Mouse (Mus musculus) erythroid progenitor cell, adult 5-6 weeks (primary cell): ENCODE measurements around the gene Phactr1. TPM values are rescaled to one million over a fixed set of nuclear protein-coding genes. Genes with fewer than 3 reads are reported as not detected.

Experiments used
- ATAC-seq: replicated peaks from 2 replicates; pipeline ENCODE4 v1.8.0; 2016; ENCODE audit warnings: moderate number of reproducible peaks, mild to moderate bottlenecking, moderate TSS enrichment, inconsistent platforms; ENCODE audit not compliant: poor library complexity, low FRiP score, severe bottlenecking
- total RNA-seq, 2 experiments: library from RNA; stranded (forward) in 1 of 2; stranded (reverse) in 1 of 2; fragments of 150-400 nt in 1 of 2; fragments of 186-747, 209-891 nt in 1 of 2; gene quantifications; 2 replicates each; pipeline versions ENCODE4 v1.2.3 to v1.2.4; 2015 to 2017; ENCODE audit warnings: low replicate concordance in 2 of 2

Phactr1 gene
- total RNA-seq (2015; ENCODE audit: low replicate concordance) (not detected in 2 replicates), total RNA-seq (2017; ENCODE audit: low replicate concordance) (not detected in 2 replicates)

- no peak for ATAC-seq
Observed at GRCm38 (mm10) chr13:42680391-42680994, at the start of gene Phactr1. Gene Phactr1, plus strand, starts transcription at chr13:42680623.

- ATAC-seq = no peak
Observed at GRCm38 (mm10) chr13:42634908-42635307, 45.5 kb upstream of the Phactr1 start.

GRCm38 (mm10) chr13:42650228-42650627 lies 30.2 kb upstream of the Phactr1 start:
- ATAC-seq = no peak

DNA sequence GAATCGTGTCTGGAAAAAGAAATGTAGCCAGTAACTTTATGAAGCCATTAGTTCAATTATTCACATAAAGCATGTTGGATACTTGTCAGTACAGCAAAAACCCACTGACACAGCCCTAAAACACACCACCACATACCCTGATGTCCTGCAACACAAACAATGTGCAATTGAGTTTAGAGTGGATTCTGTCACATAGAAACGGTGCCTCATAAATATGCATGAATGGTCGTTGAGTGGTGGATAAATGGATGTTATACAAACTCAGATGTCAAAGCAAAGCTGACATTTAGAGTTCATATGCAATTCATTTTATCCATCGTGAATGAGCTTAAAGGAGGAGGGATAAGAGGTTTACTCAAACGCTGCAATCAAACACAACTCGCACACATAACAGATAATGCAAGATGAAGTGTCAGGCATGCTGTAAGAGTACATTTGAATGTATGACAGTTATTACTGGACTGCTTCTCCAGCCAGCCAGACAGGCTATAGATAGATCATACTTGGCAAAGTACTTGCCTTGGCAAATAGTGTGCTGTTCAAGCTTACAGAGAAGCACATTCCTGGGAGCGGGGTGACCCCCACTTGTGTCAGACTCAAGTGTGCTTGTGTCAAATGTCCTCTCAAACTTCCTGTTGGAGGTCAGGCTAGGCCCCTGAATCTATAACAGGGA lies 23.6 kb upstream of the Phactr1 start:
- ATAC-seq = no peak

GRCm38 (mm10) chr13:42671651-42672290 lies 8.7 kb upstream of the Phactr1 start:
- no peak for ATAC-seq

DNA sequence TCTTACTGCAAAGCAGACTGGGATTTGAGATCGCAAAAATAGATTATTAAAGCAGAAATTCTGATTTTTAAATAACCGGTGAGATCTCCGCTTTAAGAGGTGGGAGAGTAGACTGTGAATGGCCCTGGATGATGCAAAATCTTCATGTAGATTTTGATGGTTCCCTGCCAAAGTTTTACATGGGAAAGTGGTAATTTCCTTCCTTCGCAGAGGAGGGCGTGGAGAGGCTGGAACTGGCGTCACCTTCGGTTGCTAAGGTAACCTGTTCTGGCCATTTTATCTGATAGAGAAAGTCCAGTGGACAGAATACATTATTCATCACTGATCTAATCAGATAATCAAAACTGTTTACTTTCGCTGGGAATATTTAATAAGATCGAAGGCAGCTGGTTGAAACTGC lies 876 bp downstream of the Phactr1 start:
- ATAC-seq = no peak

GRCm38 (mm10) chr13:42684181-42684580 lies 3.8 kb downstream of the Phactr1 start:
- ATAC-seq = no peak

GRCm38 (mm10) chr13:42692233-42692632 lies 11.8 kb downstream of the Phactr1 start:
- ATAC-seq = no peak

DNA sequence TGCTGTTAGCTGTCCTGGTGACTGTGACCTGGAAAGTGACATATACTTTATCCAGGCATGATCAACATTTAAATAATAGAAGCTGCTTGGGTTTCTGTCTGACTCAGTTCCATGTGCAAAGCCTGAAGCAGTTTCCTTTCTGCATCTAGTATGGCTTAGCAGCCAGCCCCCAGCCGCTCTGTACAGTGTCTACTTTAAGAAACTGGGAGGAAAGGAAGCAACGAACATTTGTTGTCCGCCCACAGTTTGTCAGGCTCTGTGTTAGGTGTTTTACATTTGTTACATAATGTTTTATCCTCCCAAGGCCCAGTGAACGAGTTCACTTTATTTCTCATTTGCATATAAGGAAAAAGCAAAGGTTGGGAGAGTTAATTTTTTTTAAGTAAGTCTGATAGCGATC lies 16.2 kb downstream of the Phactr1 start:
- ATAC-seq = no peak

GRCm38 (mm10) chr13:42709148-42709547 lies 28.7 kb downstream of the Phactr1 start:
- 0 out of 2 replicates have a peak, but pooled peaks have one; percentile 25 for ATAC-seq

DNA sequence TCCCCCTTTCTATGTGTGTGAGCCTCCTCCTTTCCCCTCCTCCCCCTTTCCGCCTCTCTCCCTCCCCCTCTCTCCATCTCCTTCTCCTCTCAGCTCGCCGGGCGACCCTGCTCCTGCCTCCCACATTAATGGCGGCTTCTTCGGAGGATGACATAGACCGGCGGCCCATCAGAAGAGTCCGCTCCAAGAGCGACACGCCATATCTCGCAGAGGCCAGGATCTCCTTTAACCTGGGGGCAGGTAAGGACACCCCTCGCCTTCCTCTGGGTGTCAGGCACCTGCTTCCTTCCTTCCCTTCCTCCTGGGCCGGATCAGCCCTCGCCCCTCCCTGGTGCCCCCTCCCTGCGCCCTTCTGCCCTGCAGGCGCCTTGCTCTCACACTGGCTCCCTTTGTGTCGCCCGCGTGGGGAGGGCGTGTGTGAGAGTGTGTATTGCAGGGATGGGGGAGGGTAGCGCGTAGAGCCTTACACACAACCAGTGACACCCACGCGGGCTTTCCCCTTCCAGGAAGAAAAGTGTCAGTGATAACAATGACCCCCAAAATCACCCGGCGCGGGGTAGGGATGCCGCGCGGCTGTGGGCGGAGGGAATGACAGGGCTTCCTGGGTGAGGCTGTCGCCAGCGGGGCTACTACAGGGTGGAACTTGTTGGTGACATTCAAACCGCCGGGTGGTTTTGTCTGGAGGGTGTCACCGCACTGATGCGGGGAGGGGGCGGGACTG lies 29.3 kb downstream of the Phactr1 start:
- ATAC-seq = no peak

GRCm38 (mm10) chr13:42711510-42711909 lies 31.1 kb downstream of the Phactr1 start:
- ATAC-seq = no peak

DNA sequence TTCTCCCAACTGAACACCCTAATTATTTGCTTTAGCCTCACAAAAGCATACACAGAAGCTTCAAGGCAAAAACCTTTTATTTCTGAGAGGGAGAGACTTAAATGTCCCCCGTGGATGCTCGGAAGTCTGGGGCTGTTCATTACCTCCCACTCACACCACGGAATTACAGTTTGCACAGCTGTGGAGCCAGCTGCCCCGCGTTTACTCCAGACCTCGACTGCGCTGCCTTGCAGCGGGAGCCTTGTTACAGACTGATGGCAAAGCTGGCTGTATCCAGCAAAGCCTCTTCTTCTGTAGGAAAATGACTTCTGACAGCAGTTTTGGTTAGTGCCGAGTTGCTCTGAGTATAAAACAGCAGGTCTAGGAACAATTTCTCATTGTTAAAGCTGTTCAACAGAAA lies 39.0 kb downstream of the Phactr1 start:
- no peak for ATAC-seq

GRCm38 (mm10) chr13:42720135-42720534 lies 39.7 kb downstream of the Phactr1 start:
- ATAC-seq = no peak

- ATAC-seq = no peak
Observed at GRCm38 (mm10) chr13:42720648-42721047, 40.2 kb downstream of the Phactr1 start.

GRCm38 (mm10) chr13:42724011-42724410 lies 43.6 kb downstream of the Phactr1 start:
- ATAC-seq = no peak

GRCm38 (mm10) chr13:42725709-42726231 lies 45.3 kb downstream of the Phactr1 start:
- ATAC-seq = no peak

- no peak for ATAC-seq
Observed at GRCm38 (mm10) chr13:42737486-42737885, 57.1 kb downstream of the Phactr1 start.

GRCm38 (mm10) chr13:42738152-42738551 lies 57.7 kb downstream of the Phactr1 start:
- no peak for ATAC-seq

- no peak for ATAC-seq
Observed at GRCm38 (mm10) chr13:42742226-42742625, 61.8 kb downstream of the Phactr1 start.
